Mouse (Mus musculus): ENCODE data around the gene Chd5.
A peak's percentile ranks its signal among the peaks of the same experiment; 100 is the strongest.

Gene Chd5

DNA sequence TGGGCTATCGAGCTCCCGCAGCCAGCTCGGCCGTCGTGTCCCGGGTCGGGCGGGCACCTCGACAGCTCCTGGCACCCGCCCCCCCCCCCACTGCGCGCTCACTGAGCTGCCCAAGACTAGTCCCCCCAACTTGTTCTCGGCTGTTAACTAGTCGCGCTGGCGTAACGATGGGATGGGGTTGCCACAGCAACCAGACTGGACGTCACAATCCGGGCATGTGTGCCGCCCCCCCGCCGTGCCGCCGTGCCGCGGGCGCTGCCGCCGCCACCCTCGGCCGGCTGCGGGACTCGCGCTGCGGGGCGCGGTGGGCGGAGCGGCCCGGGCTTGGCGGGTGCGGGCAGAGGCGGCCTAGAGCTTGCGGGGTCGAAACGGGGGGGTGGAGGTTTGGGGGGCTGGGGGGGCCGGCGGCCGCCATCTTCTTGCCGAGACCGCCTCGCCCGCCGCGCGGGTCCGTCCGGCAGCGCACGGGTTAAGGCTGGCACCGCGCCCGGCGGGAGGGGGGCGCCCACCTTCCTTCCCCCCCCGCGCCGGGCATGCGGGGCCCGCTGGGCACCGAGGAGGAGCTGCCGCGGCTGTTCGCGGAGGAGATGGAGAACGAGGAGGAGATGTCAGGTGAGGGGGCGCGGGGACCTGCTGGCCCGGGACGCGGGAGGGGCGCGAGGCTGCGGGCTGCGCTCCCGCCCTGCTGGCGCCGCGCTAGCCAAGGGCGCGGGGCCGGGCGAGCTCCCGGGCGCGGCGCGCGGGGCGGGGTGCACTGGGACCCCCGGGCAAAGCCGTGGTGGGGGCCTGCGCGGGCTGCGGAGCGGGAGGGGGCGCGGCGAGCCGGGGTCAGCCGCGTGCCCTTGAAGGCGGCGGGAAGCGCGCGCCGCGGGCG lies at the start of gene Chd5:
TSS of gene Chd5 (plus strand) at position 233 of the 874 bp plus-strand sequence.
- DNase-seq = peak; percentile 51

DNA sequence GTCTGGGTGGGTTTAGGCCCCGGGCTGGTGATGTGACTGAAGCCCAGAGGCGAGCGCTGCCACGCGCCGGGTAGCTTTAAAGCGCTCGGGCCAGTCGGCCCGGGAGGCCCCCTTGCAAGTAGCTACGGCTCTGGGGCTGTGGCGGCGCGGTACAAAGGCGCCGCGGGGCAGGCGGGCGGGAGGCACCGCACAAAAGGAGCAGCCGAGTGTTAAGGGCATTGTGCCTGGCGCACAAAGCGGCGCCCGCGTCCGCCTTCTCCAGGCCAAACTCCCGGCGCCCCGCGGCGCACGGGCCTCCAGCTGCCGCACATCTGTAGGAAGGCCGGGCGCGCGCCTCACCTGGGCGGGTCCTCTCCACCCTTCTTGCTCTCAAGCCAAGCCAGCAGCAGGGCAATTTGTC lies 48.1 kb upstream of the Chd5 start:
- DNase-seq = no peak

GRCm38 (mm10) chr4:152290991-152291390 lies 47.5 kb upstream of the Chd5 start:
- DNase-seq = no peak

DNA sequence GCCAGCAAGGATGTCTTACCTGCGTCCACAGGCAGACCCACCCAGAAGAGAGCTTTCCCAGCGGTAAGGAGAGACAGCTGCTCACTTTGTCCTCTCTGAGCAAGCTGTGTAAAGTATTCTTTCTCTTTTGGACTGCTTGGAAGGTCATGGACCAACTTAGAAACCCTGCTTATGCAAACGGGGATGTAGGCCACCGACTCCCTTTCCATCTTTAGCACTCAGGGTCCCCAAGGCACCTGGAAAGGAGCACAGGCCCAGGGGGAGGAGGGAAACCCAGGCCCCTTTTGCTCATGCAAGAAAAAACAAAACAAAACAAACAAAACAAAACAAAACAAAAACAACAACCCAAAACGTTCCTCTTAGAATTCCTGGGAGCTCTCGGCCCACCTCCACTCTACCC lies 46.9 kb upstream of the Chd5 start, which contains the start of gene Hes3:
TSS of gene Hes3 (minus strand) at position 101 of the 400 bp plus-strand sequence.
- DNase-seq = no peak

DNA sequence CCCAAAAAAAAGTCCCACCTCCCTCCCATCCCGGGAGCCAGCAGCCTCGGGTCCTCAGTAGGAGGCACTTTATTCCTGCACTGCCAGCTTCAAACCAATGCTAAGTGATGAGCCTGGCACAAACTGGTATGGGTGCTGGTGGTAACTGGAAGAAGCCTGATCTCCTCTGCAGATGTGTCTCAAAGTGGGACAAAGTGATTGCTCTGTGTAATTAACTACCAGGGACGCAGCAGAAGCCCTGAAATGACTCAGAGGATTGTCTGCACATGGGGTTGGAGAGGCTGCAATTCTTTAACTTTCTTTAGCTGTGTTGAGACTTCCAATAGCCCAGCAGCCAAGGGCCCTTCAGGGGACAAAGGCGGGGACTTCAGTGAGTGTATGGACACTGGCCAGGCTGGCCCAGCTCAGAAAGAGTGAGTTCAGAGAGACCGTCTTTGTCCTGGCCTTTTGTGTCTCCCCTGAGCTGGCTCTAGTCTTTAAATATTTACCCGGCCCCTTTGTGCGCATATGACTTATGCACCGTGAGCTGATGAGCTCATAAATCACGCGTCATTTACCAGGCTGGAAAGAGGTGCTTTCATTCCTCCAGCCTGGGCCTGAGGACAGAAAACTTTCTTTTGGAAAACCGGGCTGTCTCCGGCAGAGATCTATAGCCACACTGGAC lies 46.2 kb upstream of the Chd5 start:
- DNase-seq = no peak

GRCm38 (mm10) chr4:152294188-152294929 lies 44.1 kb upstream of the Chd5 start:
- DNase-seq = no peak

DNA sequence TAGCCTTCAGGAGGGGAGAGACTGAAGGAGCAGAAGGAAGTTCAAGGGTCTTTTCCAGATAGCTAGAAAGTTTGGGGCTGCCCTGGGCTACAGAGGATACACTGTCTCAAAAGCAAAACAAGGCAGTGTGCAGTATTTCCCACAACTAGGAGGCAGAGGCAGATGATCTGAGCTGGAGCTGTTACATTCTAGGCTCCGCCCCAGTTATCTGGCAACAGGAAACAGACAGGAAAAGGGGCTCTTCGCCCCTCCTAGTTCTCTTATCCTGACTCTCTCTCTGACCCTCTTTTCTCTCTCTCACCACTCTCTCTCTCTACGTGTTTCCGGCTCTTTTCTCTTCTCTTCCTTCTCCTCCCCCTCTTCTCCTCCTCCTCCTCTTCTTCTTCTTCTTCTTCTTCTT lies 42.5 kb upstream of the Chd5 start:
- no peak for DNase-seq

DNA sequence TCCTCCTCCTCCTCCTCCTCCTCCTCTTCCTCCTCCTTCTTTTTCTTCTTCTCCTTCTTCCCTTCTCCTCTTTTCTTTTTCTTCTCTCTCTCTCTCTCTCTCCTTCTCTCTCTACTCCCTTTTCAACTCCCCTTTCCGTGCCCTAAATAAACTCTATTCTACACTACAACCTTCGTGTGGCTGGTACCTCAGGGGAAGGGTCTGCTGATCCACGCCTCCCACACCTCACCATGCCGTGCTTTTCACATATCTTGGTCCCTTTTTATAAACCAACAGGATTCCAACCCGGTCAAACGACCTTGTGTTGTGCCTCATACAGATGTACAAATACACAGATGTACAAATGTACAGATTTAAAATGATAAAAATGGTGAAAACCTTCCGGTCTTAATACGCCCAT lies 42.1 kb upstream of the Chd5 start:
- no peak for DNase-seq

- peak; percentile 99 for DNase-seq
Observed at GRCm38 (mm10) chr4:152296874-152297861, 41.3 kb upstream of the Chd5 start, which contains the start of gene Icmt. Gene Icmt (plus strand): TSS chr4:152297227.

- no peak for DNase-seq
Observed at GRCm38 (mm10) chr4:152298836-152299235, 39.6 kb upstream of the Chd5 start.

DNA sequence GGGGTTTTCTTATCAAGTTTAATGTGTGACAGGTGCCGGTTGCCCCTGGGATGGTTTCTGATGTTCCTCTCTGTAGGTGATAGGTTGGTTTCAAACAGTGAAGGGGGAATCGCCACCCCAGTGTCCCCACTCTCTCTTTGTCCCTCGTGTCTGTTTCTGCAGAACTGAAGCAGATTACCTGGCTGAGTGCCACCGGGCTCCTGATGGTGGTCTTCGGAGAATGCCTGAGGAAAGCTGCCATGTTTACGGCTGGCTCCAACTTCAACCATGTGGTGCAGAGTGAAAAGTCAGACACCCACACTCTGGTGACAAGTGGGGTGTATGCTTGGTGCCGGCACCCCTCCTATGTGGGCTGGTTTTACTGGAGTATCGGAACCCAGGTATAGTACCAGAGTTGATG lies 38.1 kb upstream of the Chd5 start:
- DNase-seq = no peak

DNA sequence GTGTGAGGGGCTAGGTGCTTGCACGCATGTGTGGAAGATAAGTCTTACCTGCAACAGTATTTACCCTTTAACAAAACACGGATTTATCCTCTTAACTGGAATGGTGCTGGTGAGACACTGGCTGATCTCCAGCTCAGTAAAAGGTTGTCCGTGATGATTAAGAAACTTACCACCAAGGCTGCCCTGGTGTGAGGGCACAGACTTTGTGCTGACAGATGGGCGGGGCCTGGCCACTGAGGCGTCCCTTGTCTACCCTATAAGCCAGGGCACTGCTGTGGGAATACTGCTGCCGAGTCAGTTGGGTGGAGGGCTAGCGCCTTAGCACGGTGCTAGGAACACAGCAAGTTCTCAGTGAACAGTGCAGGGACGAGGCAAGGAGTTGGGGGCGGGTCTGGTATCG lies 36.4 kb upstream of the Chd5 start:
- no peak for DNase-seq

- DNase-seq = no peak
Observed at GRCm38 (mm10) chr4:152303172-152303571, 35.3 kb upstream of the Chd5 start.

- no peak for DNase-seq
Observed at GRCm38 (mm10) chr4:152304685-152305084, 33.8 kb upstream of the Chd5 start.

DNA sequence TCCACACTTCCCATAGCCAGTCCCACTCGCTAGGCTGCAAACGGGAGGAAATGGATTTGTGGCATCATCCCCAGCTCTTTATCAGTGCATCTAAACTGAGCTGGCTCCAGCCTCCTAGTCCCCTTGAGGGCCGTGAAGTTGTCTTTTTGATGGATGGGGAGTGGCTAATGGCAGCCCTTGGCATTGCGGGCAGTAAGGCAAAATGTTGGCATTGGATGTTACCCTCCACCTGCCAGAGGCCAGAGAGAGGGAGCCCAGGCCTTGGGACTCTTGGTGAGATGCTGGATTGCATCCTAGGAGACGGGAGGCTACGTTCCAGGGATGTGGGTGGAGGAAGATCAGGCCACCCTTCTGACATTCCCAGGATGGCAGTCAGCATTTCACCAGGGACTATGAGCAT lies 32.5 kb upstream of the Chd5 start:
- DNase-seq = no peak

DNA sequence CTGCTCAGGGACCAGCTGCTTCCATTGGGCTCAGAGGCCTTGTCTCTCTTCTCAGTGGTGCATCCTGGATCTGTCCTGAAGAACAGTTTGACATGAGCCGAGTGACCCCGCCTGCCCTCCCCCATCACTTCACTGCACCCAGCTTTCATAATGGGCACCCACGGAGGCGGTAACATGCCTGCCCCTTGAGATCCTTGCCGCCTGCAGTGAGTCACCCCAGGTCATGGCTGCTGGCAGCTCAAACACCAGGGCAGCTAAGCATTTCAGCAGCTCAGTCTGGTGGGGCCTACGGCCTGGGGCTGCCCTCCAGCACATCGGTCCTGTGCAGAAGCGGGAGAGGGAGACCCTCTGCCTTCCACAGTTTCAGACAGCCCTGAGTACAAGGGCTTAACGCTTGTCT lies 30.9 kb upstream of the Chd5 start:
- DNase-seq = no peak

- no peak for DNase-seq
Observed at GRCm38 (mm10) chr4:152312186-152312585, 26.3 kb upstream of the Chd5 start.

GRCm38 (mm10) chr4:152313211-152313632 lies 25.2 kb upstream of the Chd5 start:
- no peak for DNase-seq

DNA sequence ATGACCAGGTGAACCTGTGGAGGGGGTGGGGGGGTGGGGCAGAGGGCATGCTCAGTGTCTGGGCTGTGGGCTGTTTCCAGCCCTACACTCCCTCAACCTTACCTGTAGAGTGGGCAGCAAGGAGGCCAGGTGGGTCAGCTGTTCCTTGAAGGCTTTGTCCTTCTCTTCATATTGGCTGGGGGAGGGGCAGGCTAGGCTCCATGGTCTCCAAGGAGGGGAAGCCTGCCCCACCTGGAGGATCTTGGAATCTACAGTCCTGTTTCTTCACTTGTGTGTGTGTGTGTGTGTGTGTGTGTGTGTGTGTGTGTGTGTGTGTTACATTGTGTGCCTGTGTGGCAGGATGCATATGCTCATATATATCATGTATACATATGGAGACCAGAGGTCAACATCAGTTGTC lies 24.5 kb upstream of the Chd5 start:
- DNase-seq = no peak

DNA sequence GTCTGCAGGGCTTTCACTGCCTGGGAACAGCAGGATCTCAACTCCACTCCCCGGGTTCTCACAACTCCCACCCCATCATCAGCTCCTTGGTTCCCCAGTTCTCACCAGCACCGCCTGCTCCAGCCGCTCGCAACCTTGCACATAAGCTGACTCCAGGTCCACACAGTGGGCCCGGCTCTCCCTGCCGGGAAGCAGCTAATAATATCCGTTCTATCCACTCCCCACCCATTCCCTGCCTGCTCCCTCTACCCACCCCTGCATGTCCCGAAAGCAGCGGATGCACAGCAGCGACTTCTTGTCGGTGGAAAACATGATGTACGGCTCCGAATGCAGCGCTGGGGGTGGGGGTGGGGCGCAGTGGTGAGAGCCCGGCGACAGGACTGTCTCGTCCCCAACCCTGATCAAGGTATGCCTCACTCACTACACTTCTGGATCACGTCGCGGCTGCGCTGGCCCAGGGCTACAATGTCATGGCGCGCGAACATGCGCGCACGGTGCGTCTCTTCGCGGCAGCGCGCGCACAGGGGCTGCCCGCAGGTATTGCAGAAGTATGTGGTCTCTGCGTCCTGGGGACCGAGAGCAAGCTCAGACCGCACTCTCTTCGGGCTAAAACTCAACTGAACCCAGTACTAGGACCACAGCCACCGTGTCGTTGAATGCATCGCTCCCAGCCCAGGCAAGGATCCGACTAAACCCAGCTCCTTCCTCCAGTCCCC lies 22.8 kb upstream of the Chd5 start:
- no peak for DNase-seq

- no peak for DNase-seq
Observed at GRCm38 (mm10) chr4:152317631-152318033, 20.8 kb upstream of the Chd5 start.
